Mouse (Mus musculus): ENCODE data around the gene Tfpi2.

The Tfpi2 gene

DNA sequence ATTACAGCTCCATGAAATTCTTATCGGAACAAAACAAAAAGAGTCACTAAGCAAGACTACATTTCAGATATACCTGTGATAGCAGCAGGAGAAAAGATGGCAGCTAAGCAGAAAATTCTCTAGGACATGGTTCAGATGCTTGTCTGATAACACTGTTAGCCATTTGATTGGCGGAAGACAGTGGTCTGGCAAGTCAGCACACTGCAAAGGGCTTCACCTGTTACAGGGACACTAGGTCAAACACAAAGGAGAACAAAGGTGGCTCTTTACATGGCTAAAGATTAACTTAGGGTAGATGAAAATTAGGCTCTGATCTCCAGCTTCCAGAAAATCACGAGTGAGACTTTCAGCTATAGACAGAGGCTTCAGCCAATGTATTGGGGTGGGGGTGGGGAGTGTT, at the start of gene Tfpi2:
TSS of gene Tfpi2 (minus strand) at position 170 of the 400 bp plus-strand sequence.
- DNase-seq (ENCODE audit: low spot score in 2 of 2) = no peak

DNA sequence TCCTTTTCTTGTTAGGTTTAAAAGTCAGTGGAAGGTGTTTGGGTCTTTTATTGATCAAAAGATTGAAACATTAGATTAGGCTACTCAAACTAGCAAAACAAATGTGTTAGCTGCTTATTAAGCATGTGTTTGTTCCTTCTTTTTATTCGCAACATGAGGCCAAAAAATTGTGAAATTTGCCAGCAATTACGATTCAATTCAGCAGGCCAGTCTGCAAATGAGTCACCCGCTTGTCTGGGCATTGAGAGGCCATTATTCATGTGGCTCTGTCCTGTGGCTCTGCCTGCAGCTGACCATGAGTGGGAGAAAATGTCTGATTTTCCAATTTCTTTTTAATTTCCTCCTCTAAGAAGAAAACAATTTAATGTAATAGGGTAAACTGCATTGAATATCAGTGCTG, 42.2 kb upstream of the Tfpi2 start:
- no peak for DNase-seq (ENCODE audit: low spot score in 2 of 2)

DNA sequence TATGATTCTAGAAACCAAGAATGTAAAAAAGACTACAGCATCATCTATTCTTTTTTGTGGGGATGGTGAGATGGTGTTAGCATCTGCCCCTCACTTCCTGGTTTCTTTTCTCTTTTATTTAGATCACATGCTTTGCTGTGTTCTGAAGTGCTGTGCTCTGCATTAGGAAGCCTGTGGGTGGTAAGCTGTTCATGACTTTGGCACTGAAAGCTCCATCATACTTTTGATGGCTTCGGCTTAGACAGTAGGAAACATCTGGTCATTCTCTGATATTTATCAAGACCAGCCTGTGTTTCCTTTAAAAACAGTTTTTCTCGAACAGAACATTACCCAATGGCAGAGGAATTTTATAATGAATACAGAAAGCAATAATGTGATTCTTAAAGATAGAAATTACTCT, 37.6 kb upstream of the Tfpi2 start:
- no peak for DNase-seq (ENCODE audit: low spot score in 2 of 2)

DNA sequence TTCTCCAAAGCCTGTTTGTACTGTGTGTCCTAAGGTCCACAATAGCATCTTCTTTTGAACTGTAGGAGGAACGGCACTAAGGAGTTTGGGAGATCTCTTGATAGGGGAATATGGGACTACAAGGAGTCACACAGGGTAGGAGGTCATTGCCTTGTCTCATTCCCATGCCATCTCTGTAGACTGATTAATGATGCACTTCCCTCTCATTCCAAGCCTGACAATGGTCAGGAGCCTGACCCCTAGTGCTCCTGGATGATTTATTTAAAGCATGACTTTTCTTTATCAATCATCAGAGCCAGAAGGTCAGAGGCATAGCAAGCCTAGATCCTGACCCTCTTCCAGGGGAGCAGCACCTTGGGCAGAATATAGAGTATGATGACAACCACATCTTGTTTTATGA, 33.9 kb upstream of the Tfpi2 start:
- no peak for DNase-seq (ENCODE audit: low spot score in 2 of 2)

DNA sequence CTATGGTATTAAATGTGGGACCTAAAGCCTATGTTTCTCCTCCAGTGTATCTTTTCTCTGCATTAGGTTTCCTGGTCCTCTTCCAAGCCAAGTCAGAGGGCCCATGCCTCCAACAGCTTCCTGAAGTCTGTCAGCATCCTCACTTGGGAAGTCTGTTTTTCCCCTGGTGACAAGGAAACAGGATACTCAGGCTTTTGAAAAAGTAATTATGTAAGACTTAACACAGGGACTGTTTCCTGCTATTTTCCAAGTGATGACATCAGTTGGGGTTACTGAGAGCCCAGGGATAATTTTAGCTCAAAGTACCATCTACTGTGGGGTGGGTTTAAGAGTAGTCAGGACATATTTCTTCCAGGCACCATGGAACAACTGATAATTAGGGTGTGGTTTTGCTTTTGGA, 20.8 kb upstream of the Tfpi2 start:
- DNase-seq (ENCODE audit: low spot score in 2 of 2) = no peak

DNA sequence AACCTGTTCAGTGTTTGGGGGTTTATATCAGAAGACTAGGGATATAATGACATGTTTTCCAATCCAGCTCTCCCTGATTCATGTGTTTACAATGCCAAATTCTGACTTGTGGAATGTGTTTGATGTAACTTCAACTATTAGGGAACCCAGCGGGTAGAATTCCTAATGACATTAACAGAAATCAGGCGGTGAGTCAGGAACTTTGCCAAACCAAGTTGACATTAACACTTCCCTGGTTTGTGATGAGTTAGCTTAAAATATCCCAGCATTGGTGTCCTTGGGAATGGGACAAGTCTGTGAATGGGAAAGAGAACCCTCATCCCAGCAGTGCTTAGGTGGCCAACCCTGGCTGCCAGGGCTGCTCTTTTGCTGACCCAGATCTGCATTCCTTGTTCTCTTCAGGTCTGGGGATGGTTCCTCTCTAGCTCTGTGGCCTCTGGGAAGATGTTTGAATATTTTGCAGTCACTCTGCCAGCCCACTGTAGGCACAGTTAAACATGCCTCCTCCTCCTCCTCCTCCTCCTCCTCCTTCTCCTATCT, 19.9 kb upstream of the Tfpi2 start:
- no peak for DNase-seq (ENCODE audit: low spot score in 2 of 2)

DNA sequence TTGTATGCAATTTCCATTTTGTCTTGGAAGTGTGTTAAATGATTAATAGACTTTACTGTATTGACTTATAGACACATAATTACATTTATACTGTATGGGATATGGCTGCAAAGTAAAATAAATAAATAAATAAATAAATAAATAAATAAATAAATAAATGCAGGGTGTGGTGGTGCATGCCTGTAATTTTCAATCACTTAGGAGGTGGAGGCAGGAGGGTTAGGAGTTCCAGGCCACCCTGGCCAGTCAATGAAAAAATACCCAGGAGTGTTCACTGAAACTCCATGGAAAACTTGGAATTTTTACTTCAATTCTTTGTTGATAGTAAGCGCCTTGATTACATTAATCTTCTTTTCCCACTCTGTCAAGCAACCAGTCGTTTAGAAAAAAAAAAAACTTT, 16.1 kb upstream of the Tfpi2 start:
- DNase-seq (ENCODE audit: low spot score in 2 of 2) = no peak

DNA sequence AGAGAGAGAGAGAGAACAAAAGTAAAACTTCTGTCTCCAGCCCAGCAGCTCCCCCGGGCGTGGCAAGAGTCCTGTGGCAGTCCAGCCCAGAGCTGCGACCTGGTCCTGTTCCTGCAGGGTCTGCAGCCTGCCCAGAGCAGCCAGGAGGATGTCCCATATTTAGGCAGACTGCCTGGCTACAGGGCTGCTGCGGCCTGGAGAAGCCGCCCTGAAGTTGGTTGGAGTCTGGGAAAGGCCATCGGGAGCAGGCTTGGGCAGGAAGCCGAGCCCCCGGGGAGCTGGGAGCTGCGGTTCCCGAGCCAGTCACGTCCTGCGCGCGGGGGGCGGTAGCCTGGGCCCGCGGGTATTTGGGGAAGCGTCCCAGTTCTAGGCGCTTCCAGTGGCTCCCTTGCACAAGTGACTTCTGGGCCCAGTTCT, 15.2 kb upstream of the Tfpi2 start, which contains the start of gene Gng11:
TSS of gene Gng11 (plus strand) at position 15 of the 417 bp plus-strand sequence.
- DNase-seq (ENCODE audit: low spot score in 2 of 2) = peak; percentile 29 to 38

DNA sequence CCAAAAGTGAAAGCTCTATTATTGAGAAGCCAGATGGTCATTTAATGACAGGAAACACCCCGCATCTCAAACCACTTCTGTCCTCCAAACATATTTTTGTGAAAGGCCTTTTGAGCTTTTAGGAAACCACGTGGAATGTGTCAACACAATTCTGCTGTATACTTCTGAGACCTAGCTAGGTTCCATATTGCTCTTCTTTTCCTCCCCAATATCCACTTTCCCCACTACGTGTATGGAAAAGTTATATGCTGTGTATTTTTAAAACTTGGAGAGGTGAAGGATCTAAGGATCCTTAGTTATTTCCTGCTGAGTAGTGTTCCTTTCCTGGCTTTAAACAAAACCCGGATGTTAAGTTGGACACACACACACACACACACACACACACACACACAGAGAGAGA, 14.7 kb upstream of the Tfpi2 start:
- no peak for DNase-seq (ENCODE audit: low spot score in 2 of 2)

DNA sequence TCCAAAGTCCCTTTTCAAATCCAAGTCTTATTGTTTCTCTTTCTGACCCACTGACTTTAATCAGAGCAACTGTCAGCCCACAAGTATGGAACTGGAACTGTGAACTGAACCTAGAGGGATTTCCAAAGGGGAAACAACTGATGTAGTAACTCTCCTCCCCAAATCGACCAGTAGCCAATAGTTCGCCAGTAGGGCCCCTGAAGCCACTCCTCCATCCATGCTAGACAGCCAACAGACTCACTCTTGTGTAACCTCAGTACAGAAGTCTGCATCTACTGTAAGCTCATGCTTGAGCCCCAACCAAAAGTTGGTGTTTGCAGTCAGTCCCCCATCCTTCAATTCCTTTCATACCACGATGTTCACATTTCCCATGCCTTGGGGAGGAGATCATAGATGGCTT, 12.0 kb upstream of the Tfpi2 start:
- DNase-seq (ENCODE audit: low spot score in 2 of 2) = no peak

DNA sequence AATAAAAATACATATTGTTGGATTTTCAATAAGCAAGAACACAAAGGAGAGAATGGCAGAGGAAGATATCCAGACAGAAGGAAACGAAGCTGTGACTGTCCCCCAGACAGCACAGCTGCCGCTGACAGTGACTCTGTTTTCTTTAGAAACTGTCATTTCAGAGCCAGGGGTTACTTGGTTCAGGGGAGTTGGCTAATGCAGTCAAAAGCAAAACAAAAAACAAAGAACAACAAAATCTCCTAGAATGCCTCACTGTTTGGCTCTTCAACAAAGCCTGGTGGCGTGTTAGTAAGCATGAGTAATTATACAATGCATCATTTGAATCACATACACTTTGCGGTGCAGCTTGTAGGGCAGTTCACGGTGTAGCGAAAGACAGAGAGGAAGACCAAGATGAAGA, 10.6 kb upstream of the Tfpi2 start:
- DNase-seq (ENCODE audit: low spot score in 2 of 2) = no peak

DNA sequence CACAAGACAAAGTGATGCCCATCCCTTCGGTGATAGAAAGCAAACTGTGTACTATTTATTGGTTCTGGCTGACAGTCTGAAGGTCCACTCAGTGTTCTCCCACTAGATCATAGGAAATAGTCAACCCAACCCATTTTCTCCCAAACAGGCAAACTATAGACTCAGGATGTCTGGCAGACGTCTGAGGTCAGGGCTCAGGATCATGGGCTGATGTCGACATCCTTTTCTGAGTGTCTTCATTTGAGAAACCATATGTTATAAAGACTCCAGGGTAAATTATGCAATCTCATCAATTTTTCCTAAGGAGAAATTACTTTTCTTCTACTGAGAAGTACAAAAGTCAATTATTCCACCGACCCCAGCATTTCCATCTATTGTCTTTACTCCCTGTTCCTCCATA, 9.4 kb upstream of the Tfpi2 start:
- DNase-seq (ENCODE audit: low spot score in 2 of 2) = no peak

DNA sequence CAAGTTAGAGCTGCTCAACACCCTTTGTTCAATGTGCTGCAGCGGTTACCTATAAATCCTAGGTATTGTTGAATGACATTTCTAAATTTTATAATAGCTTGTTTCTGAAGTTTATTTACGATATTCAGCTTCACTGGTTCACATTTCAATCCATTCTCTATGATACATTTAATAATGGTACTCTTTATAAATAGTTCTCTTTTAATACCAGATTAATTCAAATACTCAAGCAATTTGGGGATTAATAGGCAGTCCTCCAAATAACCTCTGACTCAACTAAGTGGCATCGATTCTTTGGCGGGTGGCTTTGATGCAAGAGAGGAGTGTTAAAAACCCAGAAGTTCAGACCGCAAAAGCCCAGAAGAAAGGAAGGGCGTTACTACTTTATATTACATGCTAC, 4.8 kb upstream of the Tfpi2 start, which contains the start of gene Gngt1:
TSS of gene Gngt1 (plus strand) at position 301 of the 400 bp plus-strand sequence.
- DNase-seq (ENCODE audit: low spot score in 2 of 2) = no peak

DNA sequence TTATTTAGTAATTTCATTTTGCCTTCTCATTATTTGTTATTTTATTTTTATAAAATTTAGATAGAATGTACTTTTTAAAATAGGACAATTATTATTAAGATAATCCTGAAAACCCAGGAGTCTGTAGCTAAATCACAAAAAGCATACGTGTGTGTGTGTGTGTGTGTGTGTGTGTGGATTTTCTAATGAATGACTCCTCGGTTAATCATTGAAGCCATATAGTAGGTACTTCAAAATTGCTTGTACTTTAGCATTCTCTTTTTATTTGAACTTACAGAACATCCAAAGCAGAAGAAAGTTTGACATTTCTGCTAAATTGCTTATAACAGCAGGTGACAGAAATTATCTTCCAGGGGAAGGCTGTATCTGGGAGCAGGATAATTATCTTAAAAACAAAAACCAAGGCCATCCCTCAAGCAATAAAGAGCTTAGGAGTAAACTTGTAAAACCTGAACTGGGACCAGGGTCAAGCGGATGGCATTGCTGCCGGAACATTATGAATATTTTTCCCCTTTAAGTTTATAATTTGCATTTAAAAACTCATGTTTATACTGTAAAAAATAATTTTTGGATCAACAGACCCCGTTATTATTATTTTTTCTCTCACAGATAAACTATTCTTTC, 5.9 kb downstream of the Tfpi2 start:
- DNase-seq (ENCODE audit: low spot score in 2 of 2) = no peak

DNA sequence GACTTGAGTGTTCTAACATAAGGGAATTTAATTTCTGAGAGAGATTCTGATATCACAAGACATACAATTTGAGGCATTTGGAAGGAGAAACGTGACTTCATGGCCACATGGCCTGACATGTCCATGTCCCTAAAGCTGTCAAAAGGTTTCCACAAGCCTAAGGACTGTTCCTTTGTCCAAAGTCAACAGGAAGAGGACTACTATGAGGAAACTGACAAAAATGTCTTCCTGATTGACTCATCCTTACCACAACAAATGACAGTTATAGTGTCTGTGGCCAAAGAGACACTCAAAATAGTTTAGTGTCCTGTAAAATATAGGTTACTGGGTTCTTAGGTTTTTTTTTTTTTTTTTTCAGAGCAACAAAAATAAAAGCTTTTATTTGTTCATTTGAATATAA, 15.0 kb downstream of the Tfpi2 start:
- DNase-seq (ENCODE audit: low spot score in 2 of 2) = no peak

DNA sequence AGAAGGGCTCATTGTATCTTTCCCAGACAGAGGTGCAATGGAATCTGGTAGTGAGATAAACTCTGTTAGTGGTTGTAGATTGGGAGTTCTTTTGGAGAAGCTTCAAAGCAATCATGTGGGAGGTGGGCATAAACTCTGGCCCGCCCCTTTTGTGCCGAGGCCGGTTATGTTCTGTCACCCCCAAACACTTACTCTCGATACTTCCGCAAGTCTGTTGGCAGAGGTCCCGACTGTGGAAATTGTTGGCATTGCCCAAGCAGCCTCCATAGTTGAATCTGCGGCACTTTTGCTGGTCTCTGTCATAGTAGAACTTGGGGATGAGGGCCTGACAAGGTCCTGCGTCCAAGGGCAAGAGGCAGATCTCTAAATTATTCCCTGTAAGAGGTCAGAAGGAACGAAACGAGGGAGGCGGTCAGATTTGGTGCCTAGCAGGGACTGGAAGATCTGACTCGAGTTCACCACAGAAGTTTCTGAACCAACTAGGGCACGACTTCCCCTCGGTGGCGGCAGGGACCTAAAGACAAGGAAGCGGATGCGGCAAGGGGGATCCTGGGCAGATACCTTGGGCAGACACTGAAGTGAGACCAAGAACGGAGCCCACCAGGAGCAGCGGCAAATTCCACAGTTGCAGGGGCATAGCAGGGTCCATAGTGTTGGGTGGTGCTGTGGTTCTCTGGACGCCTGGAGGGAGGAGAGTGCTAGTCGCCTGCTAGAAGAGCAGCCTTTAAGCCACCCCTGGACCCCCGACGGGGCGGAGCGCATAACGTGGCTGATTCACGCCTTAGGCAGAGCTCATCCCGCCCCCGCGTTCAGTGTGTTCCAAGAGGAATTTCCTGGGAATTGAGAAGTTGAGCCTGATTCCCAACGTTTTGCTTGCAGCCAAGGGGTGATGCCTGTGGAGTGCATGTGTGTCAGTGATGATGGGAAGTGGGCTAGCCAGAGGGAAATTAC, 20.8 kb downstream of the Tfpi2 start:
- peak; percentile 20 to 22 for DNase-seq (ENCODE audit: low spot score in 2 of 2)

DNA sequence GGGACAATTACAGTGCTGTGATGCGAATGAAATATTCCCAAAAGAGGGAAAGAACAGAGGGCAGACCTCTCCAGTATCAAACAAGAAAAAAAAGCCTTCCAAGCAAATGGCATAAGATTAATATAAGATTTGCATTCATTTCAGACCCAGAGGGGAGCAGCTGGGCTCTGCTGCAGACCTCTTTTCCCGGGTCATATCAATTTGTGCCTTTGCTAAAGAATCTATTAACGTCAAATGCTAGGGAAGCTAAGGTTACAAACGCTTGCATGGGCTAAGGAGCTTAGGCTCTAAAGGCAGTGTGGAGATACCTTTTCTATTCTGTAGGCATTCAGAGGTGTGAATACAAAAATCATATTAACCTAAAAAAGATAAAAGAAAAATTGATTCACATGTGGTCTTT, 33.8 kb downstream of the Tfpi2 start:
- DNase-seq (ENCODE audit: low spot score in 2 of 2) = no peak

DNA sequence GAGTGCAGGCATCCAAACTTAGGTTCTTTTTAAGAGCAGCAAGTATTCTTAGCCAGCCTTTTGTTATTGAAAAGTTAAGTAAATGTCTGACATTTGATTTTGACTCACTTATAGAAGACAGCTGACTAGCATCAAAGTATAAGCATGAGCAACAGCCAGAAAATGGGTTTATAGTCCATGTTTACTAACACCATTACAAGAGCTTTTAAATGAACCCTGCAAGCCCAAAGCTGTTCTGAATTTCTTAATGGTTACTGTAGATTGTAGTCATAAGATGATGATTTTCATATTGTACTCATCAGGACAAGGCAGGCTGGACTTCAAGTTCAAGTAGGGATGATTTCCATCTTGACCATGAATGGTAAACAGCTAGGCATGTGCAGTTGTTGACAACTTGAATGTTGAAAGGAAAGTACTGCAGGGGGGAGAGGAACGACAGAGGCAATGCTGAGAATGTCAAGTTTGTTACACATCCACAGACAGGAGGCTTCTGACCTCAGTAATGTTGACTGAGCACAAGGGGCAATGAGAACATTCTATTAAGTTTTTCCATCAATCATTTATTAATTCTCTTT, 52.5 kb downstream of the Tfpi2 start:
- DNase-seq (ENCODE audit: low spot score in 2 of 2) = no peak

DNA sequence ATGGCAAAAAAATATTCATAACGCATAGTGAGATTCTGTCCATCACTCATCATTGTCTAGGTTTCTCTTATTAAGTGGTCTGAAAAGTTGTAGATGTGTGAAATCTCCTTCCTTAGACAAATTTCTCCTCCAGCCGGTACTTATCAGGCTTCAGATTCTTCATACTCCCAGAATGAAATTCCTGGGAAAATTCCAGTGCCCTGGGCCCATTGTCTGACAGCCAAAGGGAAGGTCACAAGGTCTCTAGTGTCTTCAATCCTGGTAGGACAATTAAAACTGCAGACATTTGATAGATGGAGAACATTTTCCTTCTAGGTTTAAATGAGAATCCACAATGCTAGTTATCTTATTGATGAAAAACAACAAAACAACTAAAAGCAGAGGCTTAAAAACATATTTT, 53.1 kb downstream of the Tfpi2 start:
- DNase-seq (ENCODE audit: low spot score in 2 of 2) = no peak

DNA sequence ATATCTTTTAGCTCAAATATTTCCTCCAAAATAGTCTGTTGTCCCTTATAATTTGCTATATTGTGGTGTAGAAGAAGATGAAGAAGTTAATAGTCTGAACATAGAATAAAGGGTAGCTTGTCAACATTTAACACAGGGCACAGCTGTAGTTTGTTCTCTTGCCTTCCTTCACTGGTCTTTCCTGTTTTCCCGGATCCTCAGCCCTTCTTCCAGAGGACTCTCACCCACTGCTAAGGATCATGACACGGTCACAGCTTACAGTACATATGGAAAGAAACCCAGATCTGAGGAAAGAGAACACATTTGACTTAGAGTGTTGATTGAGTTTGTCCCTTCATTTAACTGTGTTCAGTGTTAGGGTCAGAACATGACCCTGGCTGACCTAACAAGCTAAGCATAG, 53.7 kb downstream of the Tfpi2 start:
- DNase-seq (ENCODE audit: low spot score in 2 of 2) = no peak

DNA sequence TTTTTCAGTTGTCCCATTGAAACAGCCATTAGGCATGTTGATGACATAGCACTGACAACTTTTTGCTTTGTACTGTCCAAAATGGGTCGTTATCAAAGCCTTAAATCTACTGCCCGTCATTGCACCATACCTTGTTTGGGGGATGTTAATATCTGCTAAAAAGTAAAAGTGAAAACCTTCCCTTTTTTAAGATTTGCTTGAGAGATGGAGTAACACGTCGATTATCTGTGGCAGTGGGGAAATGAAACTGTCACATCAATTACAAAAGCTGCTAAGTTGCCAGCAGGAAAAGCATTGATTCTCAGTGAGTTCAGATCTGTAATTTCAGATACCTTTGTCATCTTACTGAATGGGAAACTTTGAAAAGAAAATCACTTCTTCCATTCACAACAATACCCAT, 62.6 kb downstream of the Tfpi2 start:
- DNase-seq (ENCODE audit: low spot score in 2 of 2) = no peak

DNA sequence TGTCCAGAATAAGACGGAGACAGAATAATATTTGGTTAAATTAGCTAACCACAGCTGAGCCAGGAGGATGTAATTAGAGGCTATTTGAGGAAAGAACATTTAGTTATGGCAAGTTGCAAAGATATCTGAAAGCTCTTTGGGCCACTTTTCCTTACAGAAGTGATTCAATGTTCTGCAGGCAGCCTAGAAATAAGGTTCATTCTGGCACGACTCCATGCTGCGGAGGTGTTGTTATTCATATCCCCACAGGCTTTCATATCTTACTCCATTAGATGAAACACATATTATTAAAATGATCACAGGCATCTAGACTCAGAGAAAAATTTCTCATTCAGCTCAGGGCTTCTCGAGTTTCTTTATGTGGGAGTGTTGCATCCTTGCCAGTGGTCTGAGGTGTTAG, 65.8 kb downstream of the Tfpi2 start:
- peak; percentile 34 to 36 for DNase-seq (ENCODE audit: low spot score in 2 of 2)

DNA sequence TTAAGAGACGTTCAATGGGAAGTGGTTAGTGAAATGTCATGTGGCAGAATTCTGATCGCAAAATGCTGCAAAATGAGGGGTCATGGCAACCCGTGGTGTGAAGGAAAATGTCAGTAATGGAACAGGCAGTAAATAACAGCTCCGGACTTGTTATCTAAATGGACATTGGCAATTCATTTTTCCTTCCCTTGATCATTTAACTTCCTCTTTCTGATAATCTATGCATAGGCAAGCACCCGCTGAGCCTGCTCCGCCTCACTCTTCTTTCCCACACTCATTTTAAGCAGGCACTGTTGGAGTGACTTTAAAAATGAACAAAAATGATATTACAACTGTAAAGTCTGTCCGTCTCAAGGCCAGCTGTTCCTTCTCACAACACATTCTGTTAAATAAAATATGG, 72.7 kb downstream of the Tfpi2 start:
- no peak for DNase-seq (ENCODE audit: low spot score in 2 of 2)

All from right cerebral cortex, postnatal 10 days (tissue).